Mouse (Mus musculus) MEL (cell line): ENCODE results near the gene Bfsp2. TPM values are rescaled to one million over a fixed set of nuclear protein-coding genes. Genes with fewer than 3 reads are reported as not detected.

Experiments
- DNase-seq: peaks from one replicate; pipeline ENCODE4 v3.0.0; 2011; ENCODE audit warnings: low read depth, low spot score
- H3K27ac ChIP-seq: 2 replicates; pipeline ENCODE4 v1.5.1; 2012; ENCODE audit warnings: low read depth, mild to moderate bottlenecking, control low read depth, low read length, moderate library complexity; ENCODE audit not compliant: control insufficient read depth
- H3K27me3 ChIP-seq, 2 experiments: fragments of 150-350 bp in 1 of 2; sonication (generic) in 1 of 2; 2 replicates each; pipeline ENCODE4 v1.6.1; 2012; ENCODE audit warnings: low read length in 2 of 2, mild to moderate bottlenecking in 2 of 2, improper control_type of control experiment in 1 of 2, moderate library complexity in 1 of 2; ENCODE audit not compliant: insufficient read depth in 2 of 2, control insufficient read depth in 1 of 2
- H3K36me3 ChIP-seq, 2 experiments: 2 replicates each; pipeline ENCODE4 v1.6.1; 2012 to 2014; ENCODE audit warnings: low read length in 2 of 2, improper control_type of control experiment in 1 of 2, inconsistent platforms in 1 of 2, mild to moderate bottlenecking in 1 of 2; ENCODE audit not compliant: insufficient read depth in 2 of 2, control insufficient read depth in 1 of 2
- H3K4me1 ChIP-seq, 2 experiments: fragments of 150-350 bp in 1 of 2; sonication (generic) in 1 of 2; 2 replicates each; pipeline ENCODE4 v1.6.1; 2012; ENCODE audit warnings: low read length in 2 of 2, improper control_type of control experiment in 1 of 2, mild to moderate bottlenecking in 1 of 2; ENCODE audit not compliant: insufficient read depth in 2 of 2, control insufficient read depth in 1 of 2
- H3K4me3 ChIP-seq, 2 experiments: fragments of 150-350 bp in 1 of 2; sonication (generic) in 1 of 2; 2 replicates each; pipeline ENCODE4 v1.5.1; 2012; ENCODE audit warnings: low read depth in 2 of 2, low read length in 2 of 2, mild to moderate bottlenecking in 2 of 2, moderate library complexity in 2 of 2, control low read depth in 1 of 2, improper control_type of control experiment in 1 of 2; ENCODE audit not compliant: control insufficient read depth in 1 of 2, insufficient read depth in 1 of 2
- H3K79me2 ChIP-seq: 2 replicates; pipeline ENCODE4 v1.6.1; 2012; ENCODE audit warnings: mild to moderate bottlenecking, low read length, moderate library complexity; ENCODE audit not compliant: control insufficient read depth, poor library complexity, insufficient read depth
- H3K9ac ChIP-seq: 2 replicates; pipeline ENCODE4 v1.6.1; 2012; ENCODE audit warnings: low read depth, mild to moderate bottlenecking, control low read depth, low read length, moderate library complexity; ENCODE audit not compliant: control insufficient read depth, poor library complexity, severe bottlenecking
- H3K9me3 ChIP-seq: fragments of 150-350 bp; sonication (generic); replicated peaks from 2 replicates; pipeline ENCODE4 v1.6.1; 2012; ENCODE audit warnings: mild to moderate bottlenecking, low read length, improper control_type of control experiment, moderate library complexity; ENCODE audit not compliant: insufficient read depth
- CHD1 ChIP-seq: IDR thresholded peaks from 2 replicates; pipeline ENCODE4 v1.6.1; 2012; ENCODE audit warnings: low read depth, mild to moderate bottlenecking, inconsistent platforms, low read length, improper control_type of control experiment
- CHD2 ChIP-seq: IDR thresholded peaks from 2 replicates; pipeline ENCODE4 v1.6.1; 2011; ENCODE audit warnings: low read length, improper control_type of control experiment
- CTCF ChIP-seq, 3 experiments: IDR thresholded peaks in 2 of 3; conservative IDR thresholded peaks in 1 of 3; 2 replicates each; pipeline ENCODE4 v1.5.1; 2011 to 2012; ENCODE audit warnings: low read length in 3 of 3, low read depth in 2 of 3, mild to moderate bottlenecking in 2 of 3, improper control_type of control experiment in 1 of 3, inconsistent platforms in 1 of 3, mixed read lengths in 1 of 3, moderate library complexity in 1 of 3; ENCODE audit not compliant: control insufficient read depth in 1 of 3, insufficient read depth in 1 of 3, poor library complexity in 1 of 3, severe bottlenecking in 1 of 3
- E2F4 ChIP-seq: IDR thresholded peaks from 2 replicates; pipeline ENCODE4 v1.6.1; 2011; ENCODE audit warnings: low read depth, low read length, improper control_type of control experiment, borderline replicate concordance
- ELF1 ChIP-seq: IDR thresholded peaks from 2 replicates; pipeline ENCODE4 v1.6.1; 2014; ENCODE audit warnings: low read depth, mild to moderate bottlenecking, inconsistent platforms, low read length, improper control_type of control experiment, moderate library complexity
- EP300 ChIP-seq, 2 experiments: IDR thresholded peaks; 2 replicates each; pipeline ENCODE4 v1.6.1; 2011; ENCODE audit warnings: improper control_type of control experiment in 2 of 2, low read length in 2 of 2, low read depth in 1 of 2, mild to moderate bottlenecking in 1 of 2
- ETS1 ChIP-seq: IDR thresholded peaks from 2 replicates; pipeline ENCODE4 v1.6.1; 2012; ENCODE audit warnings: low read depth, mild to moderate bottlenecking, inconsistent platforms, low read length, improper control_type of control experiment, moderate library complexity
- GATA1 ChIP-seq: IDR thresholded peaks from 2 replicates; pipeline ENCODE4 v1.6.1; 2011; ENCODE audit warnings: low read depth, low read length, improper control_type of control experiment
- KAT2A ChIP-seq: conservative IDR thresholded peaks from 2 replicates; pipeline ENCODE4 v1.6.1; 2012; ENCODE audit warnings: low read depth, low read length, improper control_type of control experiment, inconsistent platforms
- MAZ ChIP-seq: IDR thresholded peaks from 2 replicates; pipeline ENCODE4 v1.6.1; 2012; ENCODE audit warnings: low read depth, mild to moderate bottlenecking, inconsistent platforms, low read length, improper control_type of control experiment
- MXI1 ChIP-seq: IDR thresholded peaks from 2 replicates; pipeline ENCODE4 v1.6.1; 2011; ENCODE audit warnings: mild to moderate bottlenecking, low read depth, low read length, improper control_type of control experiment
- NELFE ChIP-seq: IDR thresholded peaks from 2 replicates; pipeline ENCODE4 v1.6.1; 2011; ENCODE audit warnings: low read depth, low read length, improper control_type of control experiment
- POLR2AphosphoS2 ChIP-seq: IDR thresholded peaks from 2 replicates; pipeline ENCODE4 v1.6.1; 2011; ENCODE audit warnings: low read length, improper control_type of control experiment
- SMC3 ChIP-seq: IDR thresholded peaks from 2 replicates; pipeline ENCODE4 v1.6.1; 2011; ENCODE audit warnings: low read depth, low read length, improper control_type of control experiment
- TAL1 ChIP-seq: IDR thresholded peaks from 2 replicates; pipeline ENCODE4 v1.6.1; 2012; ENCODE audit warnings: mild to moderate bottlenecking, inconsistent platforms, low read length, moderate library complexity, mixed read lengths
- TBP ChIP-seq: IDR thresholded peaks from 2 replicates; pipeline ENCODE4 v1.8.0; 2011; ENCODE audit warnings: low read depth, low read length, improper control_type of control experiment
- TCF12 ChIP-seq: IDR thresholded peaks from 2 replicates; pipeline ENCODE4 v1.6.1; 2014; ENCODE audit warnings: low read depth, mild to moderate bottlenecking, inconsistent platforms, low read length, improper control_type of control experiment, moderate library complexity
- USF2 ChIP-seq, 2 experiments: IDR thresholded peaks; 2 replicates each; pipeline ENCODE4 v1.6.1; 2011 to 2012; ENCODE audit warnings: improper control_type of control experiment in 2 of 2, low read length in 2 of 2, borderline replicate concordance in 1 of 2, inconsistent platforms in 1 of 2, low read depth in 1 of 2, mild to moderate bottlenecking in 1 of 2; ENCODE audit not compliant: insufficient read depth in 1 of 2
- ZC3H11A ChIP-seq: IDR thresholded peaks from 2 replicates; pipeline ENCODE4 v1.6.1; 2012; ENCODE audit warnings: low read depth, mild to moderate bottlenecking, inconsistent platforms, low read length, improper control_type of control experiment
- ZKSCAN1 ChIP-seq: IDR thresholded peaks from 2 replicates; pipeline ENCODE4 v1.6.1; 2012; ENCODE audit warnings: low read depth, mild to moderate bottlenecking, inconsistent platforms, low read length, improper control_type of control experiment, moderate library complexity
- ZMIZ1 ChIP-seq: IDR thresholded peaks from 2 replicates; pipeline ENCODE4 v1.6.1; 2012; ENCODE audit warnings: low read depth, mild to moderate bottlenecking, inconsistent platforms, low read length, improper control_type of control experiment, moderate library complexity
- ZNF384 ChIP-seq: IDR thresholded peaks from 2 replicates; pipeline ENCODE4 v1.6.1; 2012; ENCODE audit warnings: low read depth, mild to moderate bottlenecking, inconsistent platforms, low read length, improper control_type of control experiment
- polyA plus RNA-seq, 2 experiments: library from polyadenylated mRNA; stranded (reverse) in 1 of 2; unstranded in 1 of 2; fragments of >175 nt in 1 of 2; fragments of >200 nt in 1 of 2; gene quantifications; 2 replicates each; pipeline versions ENCODE4 v1.2.1 to v1.2.4; 2012; ENCODE audit warnings: low replicate concordance in 2 of 2, low read depth in 1 of 2; ENCODE audit not compliant: insufficient read length in 2 of 2, insufficient read depth in 1 of 2, missing spikeins in 1 of 2
- total RNA-seq: library from RNA; depleted of rRNA; stranded (reverse); fragments of 300-350 nt; gene quantifications from 2 replicates; pipeline ENCODE4 v1.2.3, GENCODE M21; 2012

Bfsp2 gene
- total and polyA plus RNA-seq, 3 experiments = 0.27 to 2.4 TPM; not detected in 1

DNA sequence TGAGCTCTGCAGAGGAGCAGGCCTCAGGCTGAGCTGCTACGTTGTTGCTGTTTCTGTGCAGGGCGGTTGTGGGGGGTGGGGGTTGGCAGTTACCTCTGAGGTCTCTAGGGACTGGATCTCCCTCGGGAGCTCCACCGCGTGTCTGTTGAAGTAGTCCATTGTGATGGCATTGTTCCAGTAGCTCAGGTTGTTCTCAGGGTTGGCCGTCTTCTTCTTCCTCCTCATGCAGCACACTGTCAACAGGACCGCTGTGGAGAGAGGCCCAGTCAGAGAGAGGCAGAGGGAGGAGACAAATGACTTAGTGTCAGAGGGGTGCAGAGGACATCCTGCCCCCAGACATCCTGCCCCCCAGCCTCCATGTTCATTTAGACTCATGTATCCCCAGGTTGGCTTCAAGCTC is 8.9 kb upstream of the Bfsp2 start:
- Histone ChIP-seq H3K9ac (no peak overlapping the region), H3K79me2 (no peaks in the 10 kb centered on the region), H3K4me1 (no peaks in the 10 kb centered on the region), H3K36me3 (no peaks in the 10 kb centered on the region), H3K4me3 (no peak overlapping the region), H3K9me3 (no peaks in the 10 kb centered on the region), H3K27me3 (no peaks in the 10 kb centered on the region), H3K27ac (no peak overlapping the region)
- no peak for TF ChIP-seq ZMIZ1
- TF ChIP-seq CTCF (IDR thresholded peaks at IDR 0.05 in 2 of 3, conservative IDR thresholded peaks at IDR 0.05 in 1 of 3; ENCODE audit: control insufficient read depth in 1 of 3, insufficient read depth in 1 of 3, low read depth in 2 of 3, low read length in 3 of 3, poor library complexity in 1 of 3, severe bottlenecking in 1 of 3) = no peak
- no peak for TF ChIP-seq E2F4
- no peak for TF ChIP-seq POLR2AphosphoS2
- no peak for TF ChIP-seq ZKSCAN1
- no peak for TF ChIP-seq ZNF384
- no peak for TF ChIP-seq TBP
- no peak for TF ChIP-seq MXI1
- DNase-seq = no peak

DNA sequence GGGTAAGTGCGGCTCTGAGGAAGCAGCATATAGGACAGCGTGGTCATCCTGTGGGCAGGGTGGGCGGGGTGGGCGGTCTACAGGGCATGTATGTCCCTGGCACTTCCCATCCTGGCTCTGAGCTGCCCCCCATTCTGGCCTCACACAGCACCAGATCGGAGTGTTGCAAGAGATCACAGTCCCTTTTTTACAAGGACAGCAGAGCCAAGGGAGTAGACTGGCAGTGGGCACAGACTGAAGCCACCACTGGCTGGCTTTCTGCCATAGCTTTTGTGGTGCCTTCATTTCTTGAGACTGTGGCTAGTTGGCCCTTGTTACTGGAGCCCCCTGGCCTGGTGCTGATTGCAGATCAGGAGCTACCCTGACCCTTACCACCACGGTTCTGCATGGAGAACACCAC is 6.0 kb upstream of the Bfsp2 start:
- Histone ChIP-seq H3K36me3 (no peaks in the 10 kb centered on the region), H3K9me3 (no peaks in the 10 kb centered on the region), H3K27ac (no peak overlapping the region), H3K79me2 (no peaks in the 10 kb centered on the region), H3K9ac (no peak overlapping the region), H3K27me3 (no peaks in the 10 kb centered on the region), H3K4me3 (no peak overlapping the region), H3K4me1 (no peaks in the 10 kb centered on the region)
- DNase-seq = no peak
- TF ChIP-seq CTCF (IDR thresholded peaks at IDR 0.05 in 2 of 3, conservative IDR thresholded peaks at IDR 0.05 in 1 of 3; ENCODE audit: control insufficient read depth in 1 of 3, insufficient read depth in 1 of 3, low read depth in 2 of 3, low read length in 3 of 3, poor library complexity in 1 of 3, severe bottlenecking in 1 of 3) (no peak), ZKSCAN1 (no peak), ZMIZ1 (no peak), USF2 (IDR thresholded peaks at IDR 0.05; ENCODE audit: borderline replicate concordance in 1 of 2, insufficient read depth in 1 of 2, low read depth in 1 of 2, low read length in 2 of 2) (no peak), TCF12 (no peak), POLR2AphosphoS2 (no peak)

DNA sequence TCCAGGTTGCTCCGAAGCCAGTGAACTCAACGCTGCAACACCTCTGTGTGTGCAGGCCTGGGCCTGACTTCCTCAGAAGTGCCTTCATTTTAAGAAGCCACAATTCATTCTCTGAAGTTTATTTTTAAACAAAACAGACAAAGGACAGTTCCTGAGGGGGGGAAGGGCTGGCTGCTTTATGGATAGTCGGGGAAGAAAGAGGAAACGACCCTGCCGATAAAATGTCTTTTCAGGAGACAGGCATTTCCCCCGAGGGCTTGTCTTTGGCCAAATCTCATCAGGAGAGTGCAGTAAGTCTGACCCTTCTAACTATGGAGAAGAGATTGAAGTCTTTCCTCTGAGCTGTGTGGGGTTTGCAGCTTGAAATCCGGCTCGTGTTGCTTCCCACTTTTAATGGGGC is 5.4 kb upstream of the Bfsp2 start:
- Histone ChIP-seq H3K27ac (no peak overlapping the region), H3K27me3 (no peaks in the 10 kb centered on the region), H3K9me3 (no peaks in the 10 kb centered on the region), H3K9ac (no peak overlapping the region), H3K4me1 (no peaks in the 10 kb centered on the region), H3K36me3 (no peaks in the 10 kb centered on the region), H3K4me3 (no peak overlapping the region), H3K79me2 (no peaks in the 10 kb centered on the region)
- DNase-seq = no peak
- no peak for TF ChIP-seq TAL1
- no peak for TF ChIP-seq CHD1
- TF ChIP-seq ZKSCAN1 = no peak
- TF ChIP-seq NELFE = no peak
- no peak for TF ChIP-seq KAT2A
- no peak for TF ChIP-seq EP300 (IDR thresholded peaks at IDR 0.05; ENCODE audit: low read depth in 1 of 2, low read length in 2 of 2)
- no peak for TF ChIP-seq ZC3H11A
- TF ChIP-seq USF2 (IDR thresholded peaks at IDR 0.05; ENCODE audit: borderline replicate concordance in 1 of 2, insufficient read depth in 1 of 2, low read depth in 1 of 2, low read length in 2 of 2) = no peak
- TF ChIP-seq CHD2 = no peak
- no peak for TF ChIP-seq ELF1
- no peak for TF ChIP-seq SMC3
- no peak for TF ChIP-seq GATA1
- TF ChIP-seq MAZ = no peak
- TF ChIP-seq ETS1 = no peak
